Mouse (Mus musculus) stomach, postnatal 0 days (tissue): ENCODE measurements around the gene Npas4. TPM values are rescaled to one million over a fixed set of nuclear protein-coding genes. Genes with fewer than 3 reads are reported as not detected.
"Not testable (repeated sequence)": the region's sequence is repeated elsewhere in the genome, so short reads cannot be mapped to it uniquely, and the experiment has no call there.

Experiments
- ATAC-seq: fragments of 200-750 bp; cut with Nextera tagmentation; 2 replicates; pipeline ENCODE4 v1.8.0; 2017; ENCODE audit not compliant: low FRiP score, low TSS enrichment
- DNase-seq: peaks from one replicate; pipeline ENCODE4 v3.0.0-alpha.2; 2016; ENCODE audit warnings: low spot score
- H3K27ac ChIP-seq: fragments of 300-500 bp; sonication (generic); replicated peaks from 2 replicates; pipeline ENCODE4 v1.5.1; 2014; ENCODE audit warnings: mild to moderate bottlenecking, control low read depth
- H3K27me3 ChIP-seq: fragments of 300-500 bp; sonication (generic); 2 replicates; pipeline ENCODE4 v1.6.1; 2014; ENCODE audit warnings: low read length; ENCODE audit not compliant: control insufficient read depth, insufficient read depth
- H3K36me3 ChIP-seq: fragments of 300-500 bp; sonication (generic); 2 replicates; pipeline ENCODE4 v1.6.1; 2014; ENCODE audit warnings: low read length, mixed read lengths; ENCODE audit not compliant: control insufficient read depth, insufficient read depth
- H3K4me1 ChIP-seq: fragments of 300-500 bp; sonication (generic); replicated peaks from 2 replicates; pipeline ENCODE4 v1.6.1; 2014; ENCODE audit warnings: antibody characterized with exemption; ENCODE audit not compliant: control insufficient read depth, insufficient read depth
- H3K4me2 ChIP-seq: fragments of 300-500 bp; sonication (generic); replicated peaks from 2 replicates; pipeline ENCODE4 v1.6.1; 2014; ENCODE audit warnings: low read depth, mild to moderate bottlenecking, control low read depth, moderate library complexity
- H3K4me3 ChIP-seq: fragments of 300-500 bp; sonication (generic); 2 replicates; pipeline ENCODE4 v1.5.1; 2014; ENCODE audit warnings: low read depth, low read length, control low read depth
- H3K9ac ChIP-seq: fragments of 300-500 bp; sonication (generic); 2 replicates; pipeline ENCODE4 v1.6.1; 2014; ENCODE audit warnings: mild to moderate bottlenecking, low read length, control low read depth, mixed read lengths
- H3K9me3 ChIP-seq: fragments of 300-500 bp; sonication (generic); 2 replicates; pipeline ENCODE4 v1.6.1; 2016; ENCODE audit warnings: low read length; ENCODE audit not compliant: control insufficient read depth
- CTCF ChIP-seq: IDR thresholded peaks from 2 replicates; pipeline ENCODE4 v1.5.1; 2016; ENCODE audit warnings: antibody characterized with exemption, low read depth, mild to moderate bottlenecking, moderate library complexity
- EP300 ChIP-seq: optimal IDR thresholded peaks from 2 replicates; pipeline ENCODE3; 2016; ENCODE audit warnings: antibody characterized with exemption
- WGBS: fragments of 180-500 bp; shearing (Covaris S2); extraction: QIAGEN DNeasy Blood & Tissue Kit; methylation state at CpG from one replicate; pipeline ENCODE4 v1.1.7; 2014; 5-methylcytosine and 5-hydroxymethylcytosine counted together
- polyA plus RNA-seq: library from polyadenylated mRNA; unstranded; fragments of >200 nt; fragmentation: Nextera tagmentation; extraction: Ambion mirVana; gene quantifications from 2 replicates; pipeline ENCODE4 v1.2.1, GENCODE M21; 2015

Gene Npas4
- polyA plus RNA-seq, 1 experiment from 2014 or later, result 0.12 TPM

- no peak for ATAC-seq
- TF ChIP-seq EP300, result no peak
- TF ChIP-seq CTCF, result no peak
- Histone ChIP-seq H3K27ac (no peak overlapping the region), H3K27me3 (peaks cover 4% of the 10 kb centered on the region; the same call in 1 of the 2 replicates), H3K9me3 (no peaks in the 10 kb centered on the region), H3K9ac (no peak overlapping the region), H3K4me3 (0 out of 2 replicates have a peak overlapping the region, but pooled peaks have one; percentile 1), H3K4me2 (no peak overlapping the region), H3K4me1 (no peaks in the 10 kb centered on the region), H3K36me3 (no peaks in the 10 kb centered on the region)
- DNase-seq, result no peak
- 22% methylated on average over 41 of the region's 47 CpGs for WGBS
These were observed 471 bp downstream of the Npas4 start for GRCm38 (mm10) chr19:4989434-4990255.

DNA sequence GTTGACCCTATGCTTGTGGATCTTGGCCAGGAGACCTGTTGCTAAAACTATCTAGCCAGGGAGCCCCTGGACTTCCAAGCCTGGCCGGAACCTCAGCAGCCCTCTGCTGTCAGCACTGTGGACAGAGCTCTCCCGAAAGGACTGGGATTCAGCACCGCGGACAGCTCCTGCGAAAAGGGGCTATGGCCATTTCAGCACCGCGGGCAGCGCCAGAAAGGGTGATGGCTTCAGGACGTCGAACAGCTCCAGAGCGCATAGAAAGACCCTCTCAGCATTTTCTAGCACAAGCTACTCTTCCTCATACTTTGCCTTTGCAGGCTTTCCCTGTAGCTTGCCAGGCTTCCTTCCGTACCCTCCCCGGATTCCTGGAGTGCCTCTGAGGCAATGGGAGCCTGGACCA lies 1.1 kb downstream of the Npas4 start:
- no peak overlapping the region for H3K9ac ChIP-seq
- H3K36me3 ChIP-seq, result no peaks in the 10 kb centered on the region
- H3K4me2 ChIP-seq, result no peak overlapping the region
- no peaks in the 10 kb centered on the region for H3K4me1 ChIP-seq
- DNase-seq (peak; percentile 92), ATAC-seq (peak; percentile 58)
- no peaks in the 10 kb centered on the region for H3K9me3 ChIP-seq
- H3K27ac ChIP-seq, result no peak overlapping the region
- H3K4me3 ChIP-seq, result no peak overlapping the region
- peaks cover 4% of the 10 kb centered on the region; the same call in 1 of the 2 replicates for H3K27me3 ChIP-seq
- WGBS, result 3% methylated on average over 13 of the region's 13 CpGs
- no peak for TF ChIP-seq EP300
- peak; percentile 50 for TF ChIP-seq CTCF

DNA sequence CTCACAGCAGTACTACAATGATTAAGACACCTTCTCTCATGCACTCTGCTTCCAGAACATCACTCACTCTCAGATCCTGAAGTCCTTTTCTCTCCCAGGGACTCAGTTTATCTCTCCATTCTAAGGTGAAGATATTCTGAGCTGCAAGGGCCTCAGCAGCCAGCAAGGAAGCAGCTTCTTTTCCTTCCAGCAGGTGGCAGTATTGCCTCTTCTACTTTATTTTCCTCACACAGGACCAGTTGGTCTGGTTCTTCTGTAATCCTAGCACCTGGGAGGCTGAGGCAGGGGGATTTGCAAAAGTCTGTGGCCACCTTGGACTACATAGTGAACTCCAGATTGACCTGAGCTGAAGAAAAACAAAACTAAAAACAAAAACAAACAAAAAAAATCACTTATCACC lies 8.3 kb downstream of the Npas4 start:
- H3K4me2 ChIP-seq, result no peak overlapping the region
- no peak overlapping the region for H3K4me3 ChIP-seq
- no peaks in the 10 kb centered on the region for H3K27me3 ChIP-seq
- no peak overlapping the region for H3K9ac ChIP-seq
- TF ChIP-seq CTCF (peak; percentile 90), EP300 (no peak)
- no peak for ATAC-seq
- no peaks in the 10 kb centered on the region for H3K4me1 ChIP-seq
- no peak overlapping the region for H3K27ac ChIP-seq
- DNase-seq, result peak; percentile 41
- no peaks in the 10 kb centered on the region for H3K9me3 ChIP-seq
- no peaks in the 10 kb centered on the region for H3K36me3 ChIP-seq

GRCm38 (mm10) chr19:4968236-4968635 lies 21.9 kb downstream of the Npas4 start:
- H3K4me1 ChIP-seq, result no peaks in the 10 kb centered on the region
- DNase-seq (no peak), ATAC-seq (peak; percentile 29; the same call in 1 of the 2 replicates)
- no peak overlapping the region for H3K4me2 ChIP-seq
- 76% methylated on average over 1 of the region's 2 CpGs for WGBS
- H3K27ac ChIP-seq, result no peak overlapping the region
- no peaks in the 10 kb centered on the region for H3K9me3 ChIP-seq
- H3K4me3 ChIP-seq, result no peak overlapping the region
- TF ChIP-seq CTCF, result peak; percentile 63
- no peak for TF ChIP-seq EP300
- no peaks in the 10 kb centered on the region for H3K27me3 ChIP-seq
- H3K9ac ChIP-seq, result no peak overlapping the region
- 0 out of 2 replicates have a peak, but pooled peaks cover 3% of the 10 kb centered on the region for H3K36me3 ChIP-seq

DNA sequence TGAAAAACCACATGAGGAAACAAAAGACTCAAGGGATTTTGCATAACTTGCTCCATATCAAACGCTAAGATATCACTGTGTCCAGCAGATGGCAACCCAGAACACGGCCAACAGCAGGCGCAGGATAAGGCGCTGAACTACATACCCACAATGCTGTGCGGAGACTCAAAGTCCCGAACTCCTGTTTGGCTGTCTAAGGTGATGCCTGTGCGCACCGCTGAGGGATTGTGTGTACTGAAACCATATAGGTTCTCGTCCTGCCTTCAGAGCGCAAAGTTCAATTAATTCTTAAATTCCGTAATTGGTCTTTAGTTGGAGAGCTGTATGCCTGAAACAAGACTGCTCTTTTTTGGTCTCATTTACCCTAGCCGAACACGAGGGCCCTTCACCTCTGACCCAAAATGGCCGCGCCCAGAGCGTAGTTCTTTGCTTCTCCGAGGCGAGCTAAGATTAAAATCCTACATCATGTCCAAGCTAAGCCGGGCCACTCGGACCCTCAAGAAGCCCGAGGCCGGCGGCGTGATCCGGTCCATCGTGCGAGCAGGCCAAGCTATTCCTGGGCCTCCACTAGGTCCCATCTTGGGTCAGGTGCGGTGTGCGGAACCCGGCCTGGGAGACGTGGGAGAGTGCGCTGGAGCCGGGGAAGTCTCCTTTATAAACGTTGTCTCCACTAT lies 28.1 kb downstream of the Npas4 start, which contains the start of gene Mrpl11:
Gene Mrpl11 (plus strand): TSS at position 220 of the 674 bp plus-strand sequence.
- peak; percentile 92 for DNase-seq
- H3K4me2 ChIP-seq, result peak within 1 kb of the TSS; percentile 70
- TF ChIP-seq CTCF (peak; percentile 95), EP300 (peak; percentile 61)
- peak within 1 kb of the TSS; percentile 77 for H3K4me3 ChIP-seq
- H3K27me3 ChIP-seq, result no peaks in the 10 kb centered on the region
- under 1% methylated on average over 34 of the region's 34 CpGs for WGBS
- 0 out of 2 replicates have a peak, but pooled peaks cover 3% of the 10 kb centered on the region for H3K36me3 ChIP-seq
- H3K9me3 ChIP-seq, result no peaks in the 10 kb centered on the region
- peaks cover 4% of the 10 kb centered on the region; the same call in 1 of the 2 replicates for H3K4me1 ChIP-seq
- peak; percentile 98 for ATAC-seq
- H3K27ac ChIP-seq, result peak within 1 kb of the TSS; percentile 76
- H3K9ac ChIP-seq, result peak within 1 kb of the TSS; percentile 86

- not testable (repeated sequence) for H3K4me2 ChIP-seq, H3K9me3 ChIP-seq, ATAC-seq, H3K9ac ChIP-seq, H3K27me3 ChIP-seq, DNase-seq, H3K4me3 ChIP-seq, H3K4me1 ChIP-seq, H3K27ac ChIP-seq, H3K36me3 ChIP-seq
- 78% methylated on average over 9 of the region's 9 CpGs for WGBS
These were observed 41.5 kb downstream of the Npas4 start for GRCm38 (mm10) chr19:4948641-4949040.
